Mouse (Mus musculus): ENCODE data around the gene Kcnj12. TPM values are rescaled to one million over a fixed set of nuclear protein-coding genes. Genes with fewer than 3 reads are reported as not detected.

Gene Kcnj12
- total RNA-seq, 2 experiments from 2014 or later = 1.3 to 2.5 TPM

DNA sequence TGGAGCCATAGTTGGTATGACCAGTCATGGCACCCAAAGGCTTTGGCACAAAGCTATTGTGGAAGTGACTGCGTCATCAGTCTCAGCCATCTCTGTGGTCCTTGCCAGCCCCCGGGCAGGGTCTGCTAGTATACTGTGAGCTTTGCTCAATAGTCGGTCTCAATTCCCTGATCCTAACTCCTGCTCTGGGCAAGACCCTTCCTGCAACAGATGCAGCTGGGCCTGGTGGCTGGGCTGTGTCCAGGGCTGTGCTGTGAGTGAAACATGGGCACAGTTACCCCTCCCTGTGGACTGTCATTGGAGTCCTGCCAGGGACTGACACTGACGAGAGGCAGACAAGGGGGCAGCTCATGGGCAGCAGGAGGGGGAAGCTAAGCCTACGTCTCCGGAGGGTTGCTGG lies 2.6 kb downstream of the Kcnj12 start:
- DNase-seq = no peak

DNA sequence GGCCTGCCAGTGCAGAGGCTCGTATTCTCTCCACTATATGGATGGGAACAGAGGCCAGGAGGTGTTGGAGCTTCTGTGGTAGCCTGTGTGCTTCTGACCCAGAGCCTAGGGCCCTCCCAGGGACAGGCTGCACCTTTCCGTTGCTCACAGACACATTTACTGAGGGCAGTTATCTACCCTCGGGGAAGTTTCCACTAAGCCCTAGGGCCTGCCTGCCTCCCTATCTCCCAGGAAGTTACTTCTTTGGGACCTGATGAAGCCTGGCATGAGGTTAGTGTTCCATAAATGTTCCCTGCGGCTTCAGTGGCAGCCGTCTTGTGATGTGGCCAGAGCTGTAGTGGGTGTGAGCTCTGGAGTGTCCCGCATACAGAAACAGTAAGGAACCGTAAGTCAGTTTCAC lies 3.2 kb downstream of the Kcnj12 start:
- DNase-seq = no peak

DNA sequence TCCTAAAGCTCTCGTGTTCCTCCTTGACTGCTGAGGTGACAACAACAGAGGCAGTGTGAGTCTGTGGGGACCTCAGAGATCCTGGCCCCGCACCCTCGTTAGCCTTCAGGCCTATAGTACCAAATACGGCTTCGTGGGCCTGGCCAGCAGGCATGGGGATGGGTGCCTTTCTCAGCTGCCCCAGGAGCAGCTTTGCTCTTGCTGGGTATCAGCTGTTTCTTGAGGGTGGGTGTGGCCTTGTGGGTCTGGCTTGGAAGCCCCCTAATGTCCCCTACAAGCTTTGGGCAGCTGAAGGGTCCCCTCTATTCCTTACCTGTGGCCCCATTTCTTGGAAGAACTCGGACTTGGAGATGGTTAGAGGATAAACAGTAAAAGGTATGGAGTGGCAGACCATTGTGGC lies 4.0 kb downstream of the Kcnj12 start:
- DNase-seq = no peak

DNA sequence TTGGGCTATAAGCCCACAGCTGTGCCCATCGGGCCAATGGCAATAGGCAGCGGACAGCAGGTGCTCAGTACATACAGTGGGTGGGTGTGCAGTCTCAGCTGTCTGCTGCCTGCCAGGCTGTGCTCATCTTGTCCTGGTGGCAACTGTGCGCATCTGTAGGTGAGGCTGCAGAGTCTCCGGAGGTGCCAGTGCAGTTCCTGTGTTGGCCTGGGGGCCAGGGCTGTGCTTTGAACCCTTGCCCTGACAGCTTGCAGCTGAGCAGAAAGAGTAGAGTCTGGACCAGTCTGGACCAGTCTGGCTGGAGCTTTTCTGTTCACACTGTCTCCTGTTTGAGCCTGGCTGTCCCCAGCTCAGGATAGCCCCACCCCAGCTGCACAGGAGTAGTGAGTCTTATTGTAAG lies 4.8 kb downstream of the Kcnj12 start:
- DNase-seq = no peak

DNA sequence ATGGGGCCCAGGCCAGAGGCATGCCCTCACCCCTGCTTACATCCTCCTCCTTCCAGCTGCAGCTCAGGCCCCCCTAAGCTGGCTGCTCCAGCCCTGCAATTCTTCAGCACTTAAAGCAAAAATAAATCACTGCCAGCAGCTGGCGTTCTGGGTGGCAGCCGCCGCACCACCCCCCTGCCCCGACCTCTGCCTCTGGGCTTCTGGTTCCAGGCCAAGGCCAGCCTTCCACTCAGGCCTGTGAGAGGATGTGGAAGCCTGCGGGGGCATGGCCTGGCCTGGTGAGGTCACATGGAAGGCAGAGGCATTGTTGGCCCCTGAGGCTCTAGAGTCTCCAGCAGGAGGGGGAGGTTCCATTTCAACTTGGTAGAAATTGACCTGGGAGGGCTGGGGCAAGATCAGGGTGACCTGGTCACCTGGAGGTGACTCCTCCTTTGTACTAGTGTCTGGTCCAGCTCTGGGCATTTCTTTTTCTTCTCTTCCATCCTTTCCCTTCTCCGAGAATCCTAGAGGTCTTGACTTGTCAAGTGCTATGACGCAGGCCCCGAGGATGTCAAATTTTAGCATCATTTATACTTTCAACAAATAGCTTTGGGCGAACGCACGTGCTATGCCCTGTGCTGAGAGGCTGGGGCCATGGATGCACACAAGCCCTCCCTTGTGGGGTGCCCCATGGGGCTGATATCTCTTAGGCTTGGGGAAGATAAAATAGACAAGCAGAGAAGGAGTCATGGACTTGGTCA lies 6.0 kb downstream of the Kcnj12 start:
- DNase-seq = peak; percentile 39 to 48

DNA sequence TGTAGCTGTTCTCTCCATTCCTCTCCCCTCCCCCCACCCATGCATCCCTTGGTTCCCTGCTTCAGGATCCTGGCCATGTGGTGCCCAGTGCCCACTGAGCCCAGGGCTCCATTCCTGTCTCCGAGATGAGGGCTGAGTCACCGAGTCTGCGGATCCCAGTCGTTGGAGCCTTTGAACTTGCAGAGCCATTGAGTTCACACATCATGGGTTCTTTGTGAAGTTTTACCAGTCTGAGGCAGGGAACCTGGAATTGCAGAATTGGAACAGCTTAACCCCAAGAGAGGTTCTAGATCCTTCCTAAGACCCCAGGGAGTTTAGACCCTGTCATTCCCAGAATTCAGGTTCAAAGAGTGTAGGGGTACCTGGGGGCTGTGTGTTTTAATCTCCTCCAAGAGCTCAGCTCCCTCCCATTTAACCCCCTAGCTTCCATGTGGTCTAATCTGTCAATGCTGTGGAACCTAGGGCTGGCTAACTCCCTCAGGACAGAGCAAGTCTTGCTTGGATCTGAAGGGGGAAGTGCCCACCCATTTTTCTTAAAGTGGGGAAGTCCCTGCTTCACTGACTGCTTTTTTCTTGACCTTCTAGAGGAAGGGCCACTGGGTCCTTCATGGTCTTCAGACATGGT lies 6.9 kb downstream of the Kcnj12 start:
- no peak for DNase-seq

DNA sequence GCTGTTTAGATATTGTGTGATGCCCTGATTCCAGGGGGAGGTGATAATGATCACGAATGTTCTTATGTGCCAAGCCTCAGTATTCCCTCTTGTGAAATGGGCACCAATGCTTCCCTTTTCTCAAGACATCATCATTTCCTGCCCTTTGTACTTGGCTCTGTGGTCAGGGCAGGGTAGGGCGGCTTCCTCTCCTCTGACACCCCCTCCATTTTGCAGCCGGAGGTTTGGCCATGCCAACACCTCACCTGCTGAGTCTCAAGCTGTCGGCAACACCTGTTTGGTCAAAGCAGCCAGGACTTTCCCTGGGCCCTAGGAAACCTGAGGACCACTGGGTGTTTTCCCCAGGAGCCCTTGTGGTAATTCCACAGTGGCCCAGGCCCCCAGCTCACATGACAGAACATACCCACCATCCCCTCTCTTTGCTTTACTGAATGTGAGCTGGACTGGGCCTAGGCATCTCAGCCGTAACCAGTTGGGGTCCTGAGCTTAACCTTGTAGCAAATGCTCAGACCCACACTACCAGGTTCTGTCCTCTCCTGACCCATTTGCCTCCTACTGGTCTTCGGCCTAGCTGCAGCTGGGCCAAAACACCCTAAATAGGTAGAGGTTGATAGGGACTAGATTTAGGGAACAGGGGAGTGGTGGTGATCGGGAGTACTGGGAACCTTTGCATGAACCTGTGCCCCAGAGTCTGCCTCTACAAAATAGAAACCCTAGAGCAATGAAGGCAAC lies 7.7 kb downstream of the Kcnj12 start:
- no peak for DNase-seq

DNA sequence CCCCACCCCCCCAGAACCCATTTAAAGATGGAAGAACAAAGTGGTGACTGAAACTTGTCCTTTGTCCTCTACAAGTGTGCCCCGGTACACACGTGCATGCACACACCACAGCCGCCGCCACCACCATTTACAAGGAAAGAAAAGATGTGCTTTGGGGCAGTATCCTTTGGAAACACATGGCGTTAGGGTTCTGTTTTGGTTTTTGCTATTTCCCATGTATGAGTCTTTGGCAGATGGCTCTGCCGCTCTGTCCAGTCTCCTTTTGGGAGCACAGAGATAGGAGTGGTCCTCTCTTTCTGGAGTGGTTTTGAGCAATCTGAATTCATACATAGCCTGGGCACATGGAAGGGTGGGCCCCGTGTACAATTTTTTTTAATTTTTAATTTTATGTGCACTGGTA lies 8.8 kb downstream of the Kcnj12 start:
- DNase-seq = no peak

DNA sequence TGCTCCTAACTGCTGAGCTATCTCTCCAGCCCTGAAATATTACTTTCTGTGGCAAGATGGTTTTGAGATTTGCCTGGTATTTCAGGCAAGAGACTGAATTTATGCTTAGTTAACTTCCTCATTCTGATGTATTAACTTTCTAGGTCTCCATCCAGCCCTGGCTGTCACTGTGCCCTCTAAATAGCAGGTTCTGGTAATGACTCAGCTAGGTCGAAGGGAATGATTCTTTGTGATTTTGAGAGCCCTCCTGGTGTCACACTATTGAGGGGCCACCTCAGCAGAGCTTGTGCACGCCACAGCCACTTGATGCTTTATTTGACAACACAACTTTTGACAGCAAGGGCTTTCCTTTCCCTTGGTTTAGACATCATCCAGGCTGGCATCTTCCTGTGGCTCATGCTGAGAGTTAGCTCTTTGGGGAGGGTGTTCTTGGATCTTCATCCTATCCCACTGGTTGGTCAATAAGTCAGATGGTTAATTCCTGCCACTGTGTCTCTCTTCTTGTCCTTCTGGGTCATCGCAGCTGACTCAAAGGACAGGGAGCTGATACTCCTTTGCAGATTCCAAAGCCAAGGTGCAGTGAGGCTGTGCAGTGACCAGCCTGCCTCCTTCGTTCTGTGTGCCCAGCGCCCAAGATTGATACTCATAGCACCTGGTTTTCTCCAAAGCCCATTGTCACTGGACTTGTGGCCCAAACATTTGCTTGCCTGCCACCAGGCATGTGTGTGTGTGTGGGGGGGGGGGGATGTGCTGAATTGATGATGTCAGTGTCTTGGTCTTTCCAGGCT lies 9.5 kb downstream of the Kcnj12 start:
- no peak for DNase-seq

DNA sequence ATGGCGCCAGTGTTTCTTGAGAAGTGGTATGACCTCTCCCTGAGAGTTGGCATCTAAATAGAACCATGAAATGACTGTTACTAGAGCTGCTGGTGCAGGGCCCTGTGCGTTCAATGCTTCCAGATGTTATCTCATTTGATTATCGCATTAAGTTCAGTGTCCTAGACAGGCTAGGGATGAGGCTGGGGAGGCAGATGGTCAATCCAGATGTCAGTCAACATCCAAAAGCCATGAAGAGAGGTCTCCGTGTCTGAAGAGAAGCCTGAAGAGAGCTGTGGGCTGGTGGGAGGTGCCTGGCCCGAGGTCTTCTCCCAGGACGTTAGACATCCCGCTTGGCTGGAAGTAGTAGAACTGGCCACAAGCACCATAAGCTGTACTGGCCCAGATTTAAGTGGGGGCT lies 10.1 kb downstream of the Kcnj12 start:
- DNase-seq = no peak

DNA sequence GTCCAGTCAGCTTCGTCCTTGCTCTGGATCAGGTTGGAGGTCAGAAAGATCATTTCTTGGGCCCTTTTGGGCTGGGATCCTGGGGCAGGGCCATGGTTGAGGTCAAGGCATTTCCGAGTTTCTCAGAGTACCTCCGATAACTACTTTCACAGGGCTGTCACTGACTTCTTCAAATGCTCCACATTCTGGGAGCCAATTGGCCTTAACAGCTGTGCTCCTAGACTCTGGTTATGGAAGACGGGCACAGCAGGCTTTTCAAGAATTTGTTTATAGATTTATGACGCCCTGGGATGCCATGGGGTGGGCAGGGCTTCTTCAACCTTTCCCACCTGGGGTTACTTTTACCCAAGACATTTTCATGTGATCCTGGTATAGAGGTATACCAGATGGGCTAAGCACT lies 10.8 kb downstream of the Kcnj12 start:
- no peak for DNase-seq

DNA sequence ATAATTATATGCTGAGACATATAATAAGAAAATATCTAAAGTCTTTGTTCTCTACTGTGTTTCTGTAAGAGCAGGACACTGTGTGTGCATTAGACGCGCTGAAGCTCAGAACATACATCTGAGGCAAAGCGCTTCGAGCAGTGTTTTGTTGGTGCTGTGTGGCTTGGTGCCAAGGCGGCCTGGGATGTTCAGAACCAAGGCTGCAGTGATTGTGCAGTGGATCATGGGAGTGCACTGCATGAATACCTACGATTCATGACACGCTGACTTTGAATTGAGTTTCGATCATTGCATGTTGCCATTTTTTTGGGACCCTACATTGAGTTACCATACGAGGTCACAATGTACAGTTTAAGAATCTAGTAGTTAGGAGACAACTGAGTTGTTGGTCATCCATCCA lies 14.3 kb downstream of the Kcnj12 start:
- no peak for DNase-seq

DNA sequence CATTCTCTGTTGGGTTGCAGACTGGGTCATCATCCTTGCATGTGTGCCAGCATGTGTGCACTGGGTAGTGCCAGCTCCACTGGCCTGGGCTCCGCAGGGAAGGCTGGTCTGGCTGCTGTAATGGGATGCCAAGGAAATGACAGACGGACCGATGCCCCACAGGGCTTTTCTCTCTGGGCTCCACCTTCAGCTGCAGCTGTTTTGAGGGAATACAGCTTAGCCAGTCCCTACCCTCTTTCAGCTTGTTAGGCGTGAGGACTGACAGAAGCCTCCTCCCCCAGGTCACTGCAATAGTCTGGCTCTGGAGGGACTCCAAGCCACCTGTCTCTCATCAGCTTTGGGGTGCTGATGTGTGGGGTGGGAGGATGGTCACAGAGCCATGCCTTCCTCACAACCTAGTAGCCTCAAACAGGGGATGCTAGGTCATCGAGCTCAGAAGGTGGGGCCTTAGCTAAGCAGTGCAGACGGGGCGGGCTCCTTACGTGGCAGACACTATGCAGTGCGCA lies 16.0 kb downstream of the Kcnj12 start:
- DNase-seq = no peak

DNA sequence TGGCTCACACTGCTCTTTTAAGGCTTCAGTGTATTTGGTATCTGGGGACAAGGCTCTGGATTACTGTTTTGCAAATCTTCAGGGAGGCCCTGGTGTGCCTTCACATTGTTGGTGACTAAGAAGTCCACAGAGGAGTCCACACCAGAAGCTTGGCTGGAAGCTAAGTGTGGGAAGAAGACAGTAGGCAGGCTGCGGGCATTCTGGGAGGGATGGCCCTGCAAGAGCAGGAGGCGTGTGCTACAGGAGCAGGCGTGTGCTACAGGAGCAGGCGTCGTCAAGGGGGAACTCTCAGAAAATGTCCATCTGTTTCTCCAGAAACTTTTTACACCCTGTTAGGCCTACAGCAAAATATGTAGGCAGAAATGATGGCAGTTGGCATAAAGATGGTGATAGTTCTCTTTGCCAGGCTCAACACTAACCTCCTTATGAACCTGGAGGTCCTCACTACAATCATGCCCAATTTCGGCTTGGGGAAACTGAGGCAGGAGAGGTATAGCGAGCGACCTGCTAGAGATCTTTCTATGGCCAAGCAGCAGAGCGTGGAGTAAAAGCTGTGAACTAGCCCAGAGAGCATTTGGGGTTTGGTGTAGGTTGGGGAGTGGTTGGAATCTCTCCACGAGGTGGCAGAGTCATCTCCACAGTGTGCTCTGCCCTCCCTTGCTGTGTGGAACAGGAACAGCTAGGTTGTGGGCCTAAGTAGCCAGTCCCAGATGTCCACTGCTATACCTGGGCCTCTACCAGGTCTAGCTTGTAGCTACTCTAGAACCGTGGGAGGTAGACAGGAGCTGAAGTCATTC lies 18.7 kb downstream of the Kcnj12 start:
- no peak for DNase-seq

DNA sequence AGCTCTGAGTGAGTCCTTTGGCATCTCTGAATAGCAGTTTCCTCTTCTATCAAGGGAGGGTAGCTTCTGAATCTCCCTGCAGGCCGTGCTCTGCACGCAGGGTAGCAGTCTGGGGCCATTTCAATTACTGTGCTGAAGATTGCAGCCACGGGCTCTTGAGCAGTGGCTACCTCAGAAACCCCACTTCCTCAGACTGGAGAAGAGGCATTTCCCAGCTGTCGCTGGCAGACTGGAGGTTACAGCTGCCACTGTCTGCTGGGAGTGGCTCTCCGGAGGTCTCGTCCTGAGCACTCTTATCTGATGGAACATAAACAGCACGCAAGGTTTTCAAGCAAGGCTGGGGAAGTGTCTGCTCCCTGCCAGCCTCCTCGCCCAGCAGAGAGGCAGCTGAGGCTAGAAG lies 20.2 kb downstream of the Kcnj12 start:
- no peak for DNase-seq

DNA sequence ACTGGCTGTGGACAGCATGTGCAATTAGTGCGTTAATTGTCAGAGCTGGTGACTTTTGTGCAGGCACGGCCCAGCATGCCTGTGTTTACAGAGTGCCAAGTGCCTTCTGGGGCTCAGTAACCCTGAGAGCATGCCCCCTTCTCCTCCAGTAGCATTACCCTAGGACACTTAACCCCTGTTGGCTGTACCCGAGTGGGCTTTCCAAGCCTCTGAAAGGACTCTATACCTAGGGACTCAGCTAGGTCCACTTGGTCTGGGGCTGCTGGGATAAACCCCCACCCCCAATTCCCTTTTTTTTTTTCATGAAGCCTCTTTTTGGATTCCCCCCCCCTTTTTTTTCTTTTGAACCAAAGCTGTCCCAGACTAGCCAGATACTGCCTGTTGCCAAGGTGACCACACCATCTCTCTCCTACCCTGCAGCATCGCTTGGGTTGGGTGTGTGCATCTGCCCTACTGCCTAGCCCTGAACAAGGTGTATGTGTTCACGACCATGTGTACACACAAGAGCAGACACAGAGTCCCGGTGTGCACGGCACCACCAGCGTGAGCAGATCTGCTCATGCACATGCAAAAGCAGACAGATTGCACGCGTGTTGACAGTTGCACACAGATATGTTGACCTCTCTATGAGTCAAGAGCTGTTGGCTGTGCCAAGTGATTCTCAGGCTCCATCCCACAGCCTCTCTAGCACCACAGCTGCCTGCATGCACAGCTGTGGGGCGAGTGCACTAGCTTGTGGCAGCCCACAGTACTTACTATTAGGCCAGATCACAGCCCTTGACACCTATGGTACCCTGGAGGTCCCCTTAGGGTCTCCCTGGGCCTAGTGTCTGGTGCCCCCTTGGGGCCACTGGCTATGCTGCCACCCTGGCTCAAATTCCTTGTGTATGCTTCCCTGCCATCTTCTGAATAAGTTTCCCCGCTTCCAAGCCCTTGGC lies 21.0 kb downstream of the Kcnj12 start:
- DNase-seq = peak in 1 of 2 experiments; percentile 39

DNA sequence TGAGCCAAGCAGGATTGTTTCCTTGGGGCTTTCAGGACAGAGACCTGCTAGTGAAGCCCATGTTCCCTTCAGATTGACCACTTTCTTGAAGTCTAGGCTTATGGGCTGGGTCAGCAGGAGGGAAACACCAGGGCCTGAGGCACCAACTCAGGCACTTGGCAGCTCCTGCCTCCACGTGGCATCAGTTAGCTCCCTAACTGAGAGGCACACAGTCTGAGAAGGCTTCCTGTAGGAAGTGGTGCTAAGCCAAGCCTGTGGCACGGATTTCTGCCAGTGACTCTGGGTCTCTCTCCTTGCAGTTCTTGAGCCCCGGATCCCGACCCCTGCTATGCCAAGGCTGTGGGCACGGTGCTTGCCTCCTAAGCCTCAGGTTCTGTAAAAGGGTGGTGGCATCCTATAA lies 22.4 kb downstream of the Kcnj12 start:
- DNase-seq = no peak

DNA sequence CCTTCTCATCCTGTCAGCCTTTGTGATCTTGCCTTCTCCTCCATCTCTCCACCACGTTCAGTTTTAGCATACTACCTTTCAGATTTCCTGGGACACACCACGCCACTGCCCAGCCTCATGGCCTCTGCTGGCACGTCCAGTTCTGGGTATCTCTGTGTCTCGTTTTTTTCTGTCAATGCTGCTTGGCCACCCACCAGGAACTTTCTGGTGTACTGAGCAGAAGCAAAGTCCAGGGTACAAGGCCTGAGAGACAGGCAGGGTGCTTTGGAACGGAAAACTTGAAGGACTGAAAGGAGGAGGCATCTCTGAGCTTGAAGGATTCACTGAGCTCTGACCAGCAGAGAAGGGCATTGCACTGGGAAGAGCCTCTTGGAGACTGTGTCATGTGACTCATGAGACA lies 25.1 kb downstream of the Kcnj12 start:
- DNase-seq = no peak

DNA sequence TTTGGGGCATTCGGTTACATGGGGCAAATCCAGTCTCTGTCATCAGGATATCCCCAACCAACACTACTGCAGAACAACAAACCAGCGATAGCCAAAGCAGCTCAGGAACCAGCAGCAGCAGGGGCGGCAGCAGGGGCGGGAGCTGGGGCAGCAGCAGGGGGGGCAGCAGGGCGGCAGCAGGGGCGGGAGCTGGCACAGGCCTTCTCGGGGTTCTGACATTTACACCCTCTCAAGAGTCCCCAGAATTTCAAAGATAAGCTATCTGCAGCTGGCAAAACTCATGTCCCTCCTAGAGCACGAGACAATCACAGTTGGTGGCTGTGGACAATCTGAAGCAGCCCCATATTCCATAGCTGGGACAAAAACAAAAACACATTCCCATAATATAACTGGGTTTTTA lies 28.8 kb downstream of the Kcnj12 start:
- no peak for DNase-seq

DNA sequence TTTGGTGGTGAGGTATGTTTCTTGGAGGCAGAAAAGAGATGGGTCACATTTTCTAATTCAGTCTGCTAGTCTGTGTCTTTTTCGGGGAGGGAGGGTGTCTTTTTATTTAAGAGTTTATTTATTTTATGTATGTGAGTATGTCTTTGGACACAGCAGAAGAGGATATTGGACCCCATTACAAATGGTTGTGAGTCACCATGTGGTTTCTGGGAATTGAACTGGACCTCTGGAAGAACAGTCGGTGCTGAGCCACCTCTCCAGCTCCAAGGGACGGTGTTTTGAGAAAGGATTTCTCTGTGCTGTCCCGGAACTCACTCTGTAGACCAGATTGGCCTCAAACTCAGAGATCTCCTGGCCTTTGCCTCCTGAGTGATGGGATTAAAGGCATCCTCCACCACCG lies 34.5 kb downstream of the Kcnj12 start:
- no peak for DNase-seq

All from adrenal gland, postnatal 36 days (tissue).